Mouse (Mus musculus) yolk sac, embryonic 10.5 days (tissue): ENCODE results near the gene Ccdc27.
A peak's percentile ranks its signal among the peaks of the same experiment; 100 is the strongest.

Source experiments
- DNase-seq: peaks from one replicate; pipeline ENCODE4 v3.0.0-alpha.2; 2017; ENCODE audit warnings: low spot score

Ccdc27 gene

GRCm38 (mm10) chr4:154025641-154026440 is 16.6 kb downstream of the Ccdc27 start, which contains the start of gene Smim1:
Gene Smim1 (minus strand): TSS chr4:154026230.
- peak; percentile 94 for DNase-seq

- DNase-seq = peak; percentile 27
Measured at GRCm38 (mm10) chr4:154024729-154025521, 17.6 kb downstream of the Ccdc27 start.

GRCm38 (mm10) chr4:154023754-154024601 is 18.5 kb downstream of the Ccdc27 start:
- peak; percentile 84 for DNase-seq

- DNase-seq = no peak
Measured at GRCm38 (mm10) chr4:154022844-154023243, 19.6 kb downstream of the Ccdc27 start.

GRCm38 (mm10) chr4:154022407-154022806 is 20.1 kb downstream of the Ccdc27 start:
- no peak for DNase-seq

GRCm38 (mm10) chr4:154021432-154021831 is 21.0 kb downstream of the Ccdc27 start:
- peak; percentile 8 for DNase-seq

- DNase-seq = peak; percentile 35
Measured at GRCm38 (mm10) chr4:154019571-154019970, 22.9 kb downstream of the Ccdc27 start.

- no peak for DNase-seq
Measured at GRCm38 (mm10) chr4:154015476-154015875, 27.0 kb downstream of the Ccdc27 start.

- no peak for DNase-seq
Measured at GRCm38 (mm10) chr4:154012132-154012882, 30.2 kb downstream of the Ccdc27 start.

- peak; percentile 84 for DNase-seq
Measured at GRCm38 (mm10) chr4:154011646-154012089, 30.8 kb downstream of the Ccdc27 start, which contains the start of gene Lrrc47. Gene Lrrc47 (plus strand): TSS chr4:154011731.

GRCm38 (mm10) chr4:154010907-154011645 is 31.4 kb downstream of the Ccdc27 start:
- no peak for DNase-seq

GRCm38 (mm10) chr4:154007759-154008158 is 34.7 kb downstream of the Ccdc27 start:
- DNase-seq = no peak

- no peak for DNase-seq
Measured at GRCm38 (mm10) chr4:154006264-154006663, 36.2 kb downstream of the Ccdc27 start.

- no peak for DNase-seq
Measured at GRCm38 (mm10) chr4:154005488-154005887, 37.0 kb downstream of the Ccdc27 start.

GRCm38 (mm10) chr4:153993505-153993904 is 49.0 kb downstream of the Ccdc27 start:
- DNase-seq = no peak

- no peak for DNase-seq
Measured at GRCm38 (mm10) chr4:153992715-153993114, 49.8 kb downstream of the Ccdc27 start.

GRCm38 (mm10) chr4:153980470-153980869 is 62.0 kb downstream of the Ccdc27 start:
- DNase-seq = no peak

- no peak for DNase-seq
Measured at GRCm38 (mm10) chr4:153979243-153979642, 63.2 kb downstream of the Ccdc27 start.
